Comparison of ENCODE assay signal across 9 mouse cellular contexts in the genomic region with DNA sequence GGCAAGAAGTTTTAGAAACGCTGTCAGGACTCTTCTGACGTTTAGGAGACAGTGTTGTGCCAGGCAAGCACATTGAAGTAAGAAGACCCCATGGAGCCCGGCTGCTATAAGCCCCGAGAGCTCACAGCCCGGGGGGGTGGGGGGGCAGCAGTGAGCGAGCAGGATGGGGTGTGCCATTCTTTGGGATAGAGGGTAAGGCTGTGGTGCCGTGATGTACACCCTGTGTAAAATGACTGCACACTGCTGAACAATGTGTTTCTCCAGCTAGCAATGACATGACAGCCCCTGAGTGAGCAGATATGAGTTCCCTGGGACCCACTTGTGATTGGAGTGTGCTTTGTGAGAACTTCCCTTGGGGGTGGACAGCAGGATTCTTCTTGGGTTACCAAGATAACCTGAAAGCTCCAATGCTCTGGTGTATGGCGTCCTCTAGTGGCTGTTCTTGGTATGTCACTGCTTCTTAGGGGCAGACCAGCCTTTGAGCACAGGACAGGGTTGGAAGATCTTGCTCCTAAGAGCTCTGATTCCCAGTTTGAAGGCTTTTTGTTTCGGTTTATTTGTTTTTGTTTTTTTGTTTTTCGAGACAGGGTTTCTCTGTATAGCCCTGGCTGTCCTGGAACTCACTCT. TPM values are rescaled to one million over a fixed set of nuclear protein-coding genes. Genes with fewer than 3 reads are reported as not detected.
DNase-seq lines count a peak whose midpoint lies in the region; ATAC-seq and TF ChIP-seq lines count a peak whose summit lies in the region.
"Had no signal": no experiment of that assay in that cellular context is flagged by ENCODE, and none has a peak within 500 bp of the region (broad histone marks: within the 10 kb centered on the region; RNA-seq: fewer than 3 reads in every experiment).

No protein-coding gene starts in this region.

- H3K4me2 ChIP-seq in kidney, postnatal 0 days (ENCODE audit: low read length) = no peak overlapping the region
- H3K4me2 ChIP-seq in liver, embryonic 14.5 days (ENCODE audit: low read depth) = no peak overlapping the region
- no peak overlapping the region for H3K4me2 ChIP-seq in neural tube, embryonic 13.5 days
- H3K4me2 ChIP-seq: embryonic facial prominence, embryonic 15.5 days had no signal

- no peak overlapping the region for H3K4me3 ChIP-seq in heart, adult 2 months
- no peak overlapping the region for H3K4me3 ChIP-seq in kidney, postnatal 0 days (replicated peaks; ENCODE audit: low read depth, low read length)
- no peak overlapping the region for H3K4me3 ChIP-seq in liver, embryonic 14.5 days (ENCODE audit: insufficient read depth in 1 of 2, low read depth in 2 of 2, low read length in 2 of 2)
- no peak overlapping the region for H3K4me3 ChIP-seq in neural tube, embryonic 13.5 days
- H3K4me3 ChIP-seq: embryonic facial prominence, embryonic 15.5 days had no signal

- no peak overlapping the region for H3K9ac ChIP-seq in heart, adult 2 months (ENCODE audit: low read depth, low read length)
- no peak overlapping the region for H3K9ac ChIP-seq in kidney, postnatal 0 days (ENCODE audit: low read depth, low read length)
- H3K9ac ChIP-seq in liver, embryonic 14.5 days (replicated peaks) = no peak overlapping the region
- no peak overlapping the region for H3K9ac ChIP-seq in neural tube, embryonic 13.5 days
- H3K9ac ChIP-seq: embryonic facial prominence, embryonic 15.5 days had no signal

- 41% methylated on average over 10 of the region's 10 CpGs for WGBS in heart, adult 2 months
- 55% methylated on average over 10 of the region's 10 CpGs for WGBS in kidney, postnatal 0 days
- WGBS in liver, embryonic 14.5 days (ENCODE audit: insufficient replicate concordance) = 41% methylated on average over 10 of the region's 10 CpGs
- WGBS in neural tube, embryonic 13.5 days = 51% methylated on average over 10 of the region's 10 CpGs

- H3K27me3 ChIP-seq in heart, adult 2 months (ENCODE audit: control insufficient read depth, insufficient read depth, low read length) = no peaks in the 10 kb centered on the region
- H3K27me3 ChIP-seq in kidney, postnatal 0 days (ENCODE audit: insufficient read depth, low read length) = no peaks in the 10 kb centered on the region
- H3K27me3 ChIP-seq in liver, embryonic 14.5 days (ENCODE audit: control insufficient read depth, insufficient read depth, low read length) = no peaks in the 10 kb centered on the region
- no peaks in the 10 kb centered on the region for H3K27me3 ChIP-seq in neural tube, embryonic 13.5 days
- H3K27me3 ChIP-seq: embryonic facial prominence, embryonic 15.5 days had no signal

- 0 out of 2 replicates have a peak, but pooled peaks have one; percentile 22 for ATAC-seq in kidney, postnatal 0 days (replicated peaks; ENCODE audit: low FRiP score, low read depth)
- ATAC-seq in liver, embryonic 14.5 days (ENCODE audit: insufficient read depth) = no peak; the same call in 1 of the 2 replicates
- peak; percentile 41; the same call in 1 of the 2 replicates for ATAC-seq in neural tube, embryonic 13.5 days (ENCODE audit: low read depth)

- intact Hi-C loops in heart, adult 2 months (cut with DNase I) = loop anchor here (1.0 to 5.0 kb wide), 5 partner anchors 40 to 398 kb away; a partner anchor contains a TSS

- no peak overlapping the region for H3K27ac ChIP-seq in heart, adult 2 months
- H3K27ac ChIP-seq in kidney, postnatal 0 days = no peak overlapping the region
- no peak overlapping the region for H3K27ac ChIP-seq in liver, embryonic 14.5 days
- H3K27ac ChIP-seq in neural tube, embryonic 13.5 days (replicated peaks) = no peak overlapping the region
- H3K27ac ChIP-seq: embryonic facial prominence, embryonic 15.5 days had no signal

- H3K9me3 ChIP-seq in kidney, postnatal 0 days (replicated peaks; ENCODE audit: low read length) = no peaks in the 10 kb centered on the region
- H3K9me3 ChIP-seq in liver, embryonic 14.5 days (ENCODE audit: control insufficient read depth, low read length) = no peaks in the 10 kb centered on the region
- H3K9me3 ChIP-seq in neural tube, embryonic 13.5 days = no peaks in the 10 kb centered on the region
- H3K9me3 ChIP-seq: embryonic facial prominence, embryonic 15.5 days had no signal

- H3K4me1 ChIP-seq in heart, adult 2 months (ENCODE audit: control insufficient read depth, insufficient read depth, low read length) = peaks cover 6% of the 10 kb centered on the region
- no peaks in the 10 kb centered on the region for H3K4me1 ChIP-seq in kidney, postnatal 0 days (replicated peaks; ENCODE audit: insufficient read depth, low read length)
- no peaks in the 10 kb centered on the region for H3K4me1 ChIP-seq in liver, embryonic 14.5 days (replicated peaks; ENCODE audit: control insufficient read depth in 2 of 2, insufficient read depth in 2 of 2, low read length in 1 of 2)
- H3K4me1 ChIP-seq in neural tube, embryonic 13.5 days (replicated peaks) = peaks cover 9% of the 10 kb centered on the region; the same call in 1 of the 2 replicates

- TF ChIP-seq CTCF in heart, adult 2 months (IDR thresholded peaks at IDR 0.05) = peak; percentile 98
- TF ChIP-seq CTCF in kidney, postnatal 0 days (IDR thresholded peaks at IDR 0.05; ENCODE audit: low read depth) = peak; percentile 98
- TF ChIP-seq CTCF in liver, embryonic 14.5 days (IDR thresholded peaks at IDR 0.05; ENCODE audit: low read depth) = peak; percentile 91

- no peaks in the 10 kb centered on the region for H3K36me3 ChIP-seq in heart, adult 2 months (ENCODE audit: control insufficient read depth, insufficient read depth, low read length)
- H3K36me3 ChIP-seq in kidney, postnatal 0 days (ENCODE audit: insufficient read depth, low read length) = no peaks in the 10 kb centered on the region
- no peaks in the 10 kb centered on the region for H3K36me3 ChIP-seq in liver, embryonic 14.5 days (replicated peaks; ENCODE audit: control insufficient read depth, insufficient read depth, low read depth)
- peaks cover 28% of the 10 kb centered on the region for H3K36me3 ChIP-seq in neural tube, embryonic 13.5 days

- TF ChIP-seq POLR2A in heart, adult 2 months (IDR thresholded peaks at IDR 0.05; ENCODE audit: insufficient read depth, low read depth, low read length) = no peak

- peak; percentile 98 for TF ChIP-seq EP300 in heart, adult 2 months (IDR thresholded peaks at IDR 0.05; ENCODE audit: insufficient read depth, low read depth, low read length)
- TF ChIP-seq EP300 in liver, embryonic 14.5 days (IDR thresholded peaks at IDR 0.05; ENCODE audit: low read depth) = no peak

- peak; percentile 82 to 84 for DNase-seq in B cell, adult 2 months
- peak; percentile 78 to 95 for DNase-seq in adrenal gland, adult (ENCODE audit: inconsistent age in 2 of 2, low spot score in 1 of 2)
- DNase-seq in embryo, embryonic 10.5 days (ENCODE audit: low spot score) = peak; percentile 95
- peak; percentile 76 to 83 for DNase-seq in heart, adult 2 months
- peak; percentile 92 for DNase-seq in kidney, postnatal 0 days (ENCODE audit: low spot score)
- peak; percentile 34 to 57 (median 50) for DNase-seq in liver, embryonic 14.5 days (ENCODE audit: low read depth in 3 of 3, low spot score in 3 of 3)
- DNase-seq in thymus, adult 18-20 months = peak; percentile 35 to 53

- no peaks in the 10 kb centered on the region; the same call in none of the 2 replicates for H3K79me2 ChIP-seq in heart, adult 2 months (replicated peaks; ENCODE audit: control insufficient read depth, insufficient read depth, low read length)

RNA-seq across cellular contexts. Expression of a gene that starts 25.0 kb away (rescaled TPM):
- 10 to 100 TPM; 25.0 to 27.3 TPM for total RNA-seq in heart, adult 2 months (2021)
- polyA plus RNA-seq in heart, adult 2 months (2012; rRNA removed) = 25.5 and 26.0 TPM in 2 replicates
- 63.3 and 66.3 TPM in 2 replicates for polyA plus RNA-seq in kidney, postnatal 0 days (2015; fragmentation: Nextera tagmentation; extraction: Ambion mirVana)
- polyA plus RNA-seq in liver, embryonic 14.5 days (2012; rRNA removed) = 1.5 and 2.2 TPM in 2 replicates
- polyA plus RNA-seq in liver, embryonic 14.5 days (2014; fragmentation: Nextera tagmentation; extraction: Ambion mirVana) = 4.0 and 4.2 TPM in 2 replicates
- 78.3 and 79.0 TPM in 2 replicates for polyA plus RNA-seq in neural tube, embryonic 13.5 days (2015; fragmentation: Nextera tagmentation; extraction: Ambion mirVana)

RNA-seq across cellular contexts. Expression of a gene that starts 43.2 kb away (rescaled TPM):
- total RNA-seq in heart, adult 2 months (2021) = 10 to 100 TPM; 86.7 to 88.3 TPM
- 25.6 and 26.3 TPM in 2 replicates for polyA plus RNA-seq in heart, adult 2 months (2012; rRNA removed)
- 40.7 and 43.9 TPM in 2 replicates for polyA plus RNA-seq in kidney, postnatal 0 days (2015; fragmentation: Nextera tagmentation; extraction: Ambion mirVana)
- polyA plus RNA-seq in liver, embryonic 14.5 days (2012; rRNA removed) = 1.2 and 1.3 TPM in 2 replicates
- 1.4 and 1.6 TPM in 2 replicates for polyA plus RNA-seq in liver, embryonic 14.5 days (2014; fragmentation: Nextera tagmentation; extraction: Ambion mirVana)
- polyA plus RNA-seq in neural tube, embryonic 13.5 days (2015; fragmentation: Nextera tagmentation; extraction: Ambion mirVana) = 131 and 142 TPM in 2 replicates

RNA-seq across cellular contexts. Expression of a gene that starts 58.0 kb away (rescaled TPM):
- 10 to 100 TPM; 62.1 to 66.9 TPM for total RNA-seq in heart, adult 2 months (2021)
- polyA plus RNA-seq in heart, adult 2 months (2012; rRNA removed) = 20.2 and 23.8 TPM in 2 replicates
- polyA plus RNA-seq in kidney, postnatal 0 days (2015; fragmentation: Nextera tagmentation; extraction: Ambion mirVana) = 31.1 and 31.7 TPM in 2 replicates
- polyA plus RNA-seq in liver, embryonic 14.5 days (2012; rRNA removed) = 5.6 and 9.1 TPM in 2 replicates
- polyA plus RNA-seq in liver, embryonic 14.5 days (2014; fragmentation: Nextera tagmentation; extraction: Ambion mirVana) = 14.9 and 15.5 TPM in 2 replicates
- 44.7 and 47.7 TPM in 2 replicates for polyA plus RNA-seq in neural tube, embryonic 13.5 days (2015; fragmentation: Nextera tagmentation; extraction: Ambion mirVana)

RNA-seq across cellular contexts. Expression of a gene that starts 58.0 kb away (rescaled TPM):
- 10 to 100 TPM; 29.4 to 36.1 TPM for total RNA-seq in heart, adult 2 months (2021)
- 20.6 and 26.2 TPM in 2 replicates for polyA plus RNA-seq in heart, adult 2 months (2012; rRNA removed)
- polyA plus RNA-seq in kidney, postnatal 0 days (2015; fragmentation: Nextera tagmentation; extraction: Ambion mirVana) = 9.6 and 13.5 TPM in 2 replicates
- 3.2 and 3.8 TPM in 2 replicates for polyA plus RNA-seq in liver, embryonic 14.5 days (2012; rRNA removed)
- polyA plus RNA-seq in liver, embryonic 14.5 days (2014; fragmentation: Nextera tagmentation; extraction: Ambion mirVana) = 4.7 and 5.9 TPM in 2 replicates
- 8.7 and 11.0 TPM in 2 replicates for polyA plus RNA-seq in neural tube, embryonic 13.5 days (2015; fragmentation: Nextera tagmentation; extraction: Ambion mirVana)

Comparison
In these comparisons a context has a peak if more than half of its experiments do, and no peak if none do; other contexts are left out.
1. DNase-seq: peak in every context shown above with its lines; median percentile 95 in embryo, embryonic 10.5 days; 92 in kidney, postnatal 0 days; 86 in adrenal gland, adult; 83 in B cell, adult 2 months; 80 in heart, adult 2 months; 50 in liver, embryonic 14.5 days; 44 in thymus, adult 18-20 months.
2. RNA of a gene that starts 43.2 kb away (polyA plus RNA-seq): 131 to 142 TPM in neural tube, embryonic 13.5 days, 40.7 to 43.9 TPM in kidney, postnatal 0 days and 25.6 to 26.3 TPM in heart, adult 2 months; 1.2 to 1.6 TPM in liver, embryonic 14.5 days; every median in the first group is over 10 times any median in the second.
3. Peak in every context shown above with its lines, with median percentiles within 50 percentile points of each other: CTCF ChIP-seq.